In genomic region chr8:108535121-108535876, GRCm38 (mm10) we compare ENCODE assay signal across 14 mouse cellular contexts.
DNase-seq lines count a peak whose midpoint lies in the region; ATAC-seq and TF ChIP-seq lines count a peak whose summit lies in the region.
"Had no signal": no experiment of that assay in that cellular context is flagged by ENCODE, and none has a peak within 500 bp of the region (broad histone marks: within the 10 kb centered on the region; RNA-seq: fewer than 3 reads in every experiment).

No protein-coding gene starts in this region.

- H3K9me3 ChIP-seq in hindbrain, embryonic 11.5 days (ENCODE audit: control insufficient read depth, low read length), result no peaks in the 10 kb centered on the region
- no peaks in the 10 kb centered on the region for H3K9me3 ChIP-seq in hindbrain, embryonic 10.5 days
- no peaks in the 10 kb centered on the region for H3K9me3 ChIP-seq in hindbrain, embryonic 14.5 days (ENCODE audit: control insufficient read depth, low read length)
- no peaks in the 10 kb centered on the region for H3K9me3 ChIP-seq in neural tube, embryonic 13.5 days
- no peaks in the 10 kb centered on the region for H3K9me3 ChIP-seq in intestine, postnatal 0 days (ENCODE audit: control insufficient read depth)
- H3K9me3 ChIP-seq: embryonic facial prominence, embryonic 13.5 days had no signal

- ATAC-seq in hindbrain, embryonic 11.5 days (ENCODE audit: low FRiP score), result peak; percentile 68
- peak; percentile 75; the same call in 1 of the 2 replicates for ATAC-seq in hindbrain, embryonic 14.5 days (ENCODE audit: low FRiP score)
- ATAC-seq in neural tube, embryonic 13.5 days (ENCODE audit: low read depth), result peak; percentile 57; the same call in 1 of the 2 replicates
- ATAC-seq in intestine, postnatal 0 days, result no peak
- ATAC-seq: liver, postnatal 0 days had no signal

- WGBS in hindbrain, embryonic 11.5 days, result 78% methylated on average over 16 of the region's 16 CpGs
- 83% methylated on average over 16 of the region's 16 CpGs for WGBS in hindbrain, embryonic 10.5 days
- 47% methylated on average over 16 of the region's 16 CpGs for WGBS in hindbrain, embryonic 14.5 days
- WGBS in neural tube, embryonic 13.5 days, result 57% methylated on average over 16 of the region's 16 CpGs
- WGBS in intestine, postnatal 0 days, result 82% methylated on average over 16 of the region's 16 CpGs

- no peaks in the 10 kb centered on the region for H3K36me3 ChIP-seq in hindbrain, embryonic 11.5 days (ENCODE audit: control insufficient read depth, insufficient read depth, low read length)
- H3K36me3 ChIP-seq in hindbrain, embryonic 10.5 days, result no peaks in the 10 kb centered on the region
- H3K36me3 ChIP-seq in hindbrain, embryonic 14.5 days (replicated peaks; ENCODE audit: control insufficient read depth, insufficient read depth), result no peaks in the 10 kb centered on the region
- H3K36me3 ChIP-seq in neural tube, embryonic 13.5 days, result no peaks in the 10 kb centered on the region
- no peaks in the 10 kb centered on the region for H3K36me3 ChIP-seq in intestine, postnatal 0 days (ENCODE audit: control insufficient read depth, insufficient read depth)
- H3K36me3 ChIP-seq: embryonic facial prominence, embryonic 13.5 days had no signal

- no peak overlapping the region for H3K4me3 ChIP-seq in hindbrain, embryonic 11.5 days (ENCODE audit: low read depth, low read length)
- H3K4me3 ChIP-seq in hindbrain, embryonic 10.5 days, result no peak overlapping the region
- peak overlapping the region; percentile 32 for H3K4me3 ChIP-seq in hindbrain, embryonic 14.5 days (replicated peaks; ENCODE audit: low read length)
- H3K4me3 ChIP-seq in neural tube, embryonic 13.5 days, result peak overlapping the region; percentile 31
- no peak overlapping the region for H3K4me3 ChIP-seq in intestine, postnatal 0 days (ENCODE audit: low read depth, low read length)
- H3K4me3 ChIP-seq: embryonic facial prominence, embryonic 13.5 days had no signal

- TF ChIP-seq CTCF in intestine, postnatal 0 days (IDR thresholded peaks at IDR 0.05; ENCODE audit: low read depth), result no peak

- H3K9ac ChIP-seq in hindbrain, embryonic 11.5 days (ENCODE audit: low read depth, low read length), result no peak overlapping the region; the same call in 1 of the 2 replicates
- H3K9ac ChIP-seq in hindbrain, embryonic 14.5 days, result peak overlapping the region; percentile 60
- H3K9ac ChIP-seq in neural tube, embryonic 13.5 days, result no peak overlapping the region
- no peak overlapping the region for H3K9ac ChIP-seq in intestine, postnatal 0 days (ENCODE audit: low read depth, low read length)
- H3K9ac ChIP-seq: embryonic facial prominence, embryonic 13.5 days; liver, postnatal 0 days had no signal

- no peaks in the 10 kb centered on the region for H3K27me3 ChIP-seq in hindbrain, embryonic 11.5 days (ENCODE audit: control insufficient read depth, insufficient read depth, low read length)
- no peaks in the 10 kb centered on the region for H3K27me3 ChIP-seq in hindbrain, embryonic 10.5 days (ENCODE audit: insufficient read depth, poor library complexity, severe bottlenecking)
- no peaks in the 10 kb centered on the region; the same call in 1 of the 2 replicates for H3K27me3 ChIP-seq in hindbrain, embryonic 14.5 days (ENCODE audit: control insufficient read depth, insufficient read depth, low read length)
- no peaks in the 10 kb centered on the region for H3K27me3 ChIP-seq in neural tube, embryonic 13.5 days
- H3K27me3 ChIP-seq in intestine, postnatal 0 days (replicated peaks; ENCODE audit: control insufficient read depth, insufficient read depth, low read length), result no peaks in the 10 kb centered on the region
- H3K27me3 ChIP-seq: embryonic facial prominence, embryonic 13.5 days had no signal

- no peak overlapping the region for H3K27ac ChIP-seq in hindbrain, embryonic 11.5 days (ENCODE audit: low read depth, low read length)
- H3K27ac ChIP-seq in hindbrain, embryonic 10.5 days, result no peak overlapping the region
- peak overlapping the region; percentile 88 for H3K27ac ChIP-seq in hindbrain, embryonic 14.5 days
- peak overlapping the region; percentile 86; the same call in 1 of the 2 replicates for H3K27ac ChIP-seq in neural tube, embryonic 13.5 days (replicated peaks)
- no peak overlapping the region for H3K27ac ChIP-seq in intestine, postnatal 0 days (ENCODE audit: low read depth, low read length)
- H3K27ac ChIP-seq: embryonic facial prominence, embryonic 13.5 days had no signal

- no peaks in the 10 kb centered on the region for H3K4me1 ChIP-seq in hindbrain, embryonic 11.5 days (replicated peaks; ENCODE audit: control insufficient read depth, insufficient read depth, low read length)
- H3K4me1 ChIP-seq in hindbrain, embryonic 10.5 days (replicated peaks), result peaks cover 18% of the 10 kb centered on the region
- H3K4me1 ChIP-seq in hindbrain, embryonic 14.5 days (replicated peaks; ENCODE audit: control insufficient read depth, insufficient read depth, low read length), result peaks cover 31% of the 10 kb centered on the region; the same call in 1 of the 2 replicates
- H3K4me1 ChIP-seq in neural tube, embryonic 13.5 days (replicated peaks), result peaks cover 50% of the 10 kb centered on the region
- H3K4me1 ChIP-seq in intestine, postnatal 0 days (replicated peaks; ENCODE audit: control insufficient read depth, insufficient read depth, low read length), result no peaks in the 10 kb centered on the region

- H3K4me2 ChIP-seq in hindbrain, embryonic 11.5 days (replicated peaks; ENCODE audit: low read depth, low read length), result no peak overlapping the region
- H3K4me2 ChIP-seq in hindbrain, embryonic 14.5 days (replicated peaks), result peak overlapping the region; percentile 56
- H3K4me2 ChIP-seq in neural tube, embryonic 13.5 days, result peak overlapping the region; percentile 55
- no peak overlapping the region for H3K4me2 ChIP-seq in intestine, postnatal 0 days (replicated peaks; ENCODE audit: low read depth)
- H3K4me2 ChIP-seq: embryonic facial prominence, embryonic 13.5 days had no signal

- no peak for DNase-seq in hindbrain, embryonic 11.5 days (ENCODE audit: low spot score)
- no peak for DNase-seq in hindbrain, embryonic 10.5 days (ENCODE audit: low spot score)
- DNase-seq in ZHBTc4 (ENCODE audit: low read depth, low spot score), result peak; percentile 90
- DNase-seq in hindbrain, embryonic 14.5 days (ENCODE audit: low spot score), result peak; percentile 53
- DNase-seq in ovary, adult 18-20 months (ENCODE audit: low spot score), result no peak
- DNase-seq in gastrocnemius, adult 8-10 months (ENCODE audit: low spot score in 2 of 2), result no peak
- DNase-seq: B cell, adult 2 months; cerebellum, adult 11 months; heart, adult 18-20 months; kidney, adult 8-10 months; liver, postnatal 0 days had no signal

Comparison
In these comparisons a context has a peak if more than half of its experiments do, and no peak if none do; other contexts are left out.
1. DNase-seq: peak in ZHBTc4 (single experiment) and hindbrain, embryonic 14.5 days (single experiment); none in hindbrain, embryonic 11.5 days (single experiment), hindbrain, embryonic 10.5 days (single experiment), ovary, adult 18-20 months (single experiment) and gastrocnemius, adult 8-10 months (0 of 2).
2. H3K27ac ChIP-seq: peak in hindbrain, embryonic 14.5 days (single experiment) and neural tube, embryonic 13.5 days (single experiment); none in hindbrain, embryonic 11.5 days (single experiment), hindbrain, embryonic 10.5 days (single experiment) and intestine, postnatal 0 days (single experiment).
3. H3K4me2 ChIP-seq: peak in hindbrain, embryonic 14.5 days (single experiment) and neural tube, embryonic 13.5 days (single experiment); none in hindbrain, embryonic 11.5 days (single experiment) and intestine, postnatal 0 days (single experiment).
4. H3K4me3 ChIP-seq: peak in hindbrain, embryonic 14.5 days (single experiment) and neural tube, embryonic 13.5 days (single experiment); none in hindbrain, embryonic 11.5 days (single experiment), hindbrain, embryonic 10.5 days (single experiment) and intestine, postnatal 0 days (single experiment).